Mouse (Mus musculus) gastrocnemius, postnatal 14 days (tissue): ENCODE results near the gene Rab33b. TPM values are rescaled to one million over a fixed set of nuclear protein-coding genes. Genes with fewer than 3 reads are reported as not detected.
"Not testable (repeated sequence)": the region's sequence is repeated elsewhere in the genome, so short reads cannot be mapped to it uniquely, and the experiment has no call there.

Source experiments
- DNase-seq: peaks from one replicate; pipeline ENCODE4 v3.0.0; 2021; ENCODE audit warnings: mixed read lengths
- intact Hi-C: fragments of 180-260 bp; cut with DNase I; formaldehyde crosslinking; loops from one replicate; pipeline ENCODE4 v1.15.1; 2025; ENCODE audit warnings: low total_unique reads
- long read RNA-seq, 2 experiments: library from polyadenylated mRNA; stranded (forward); transcript quantifications; one replicate each; pipeline ENCODE4 v2.0.0; 2021
- total RNA-seq, 2 experiments: library from RNA; stranded (reverse); gene quantifications; 2 replicates each; pipeline ENCODE4 v1.2.3; 2021

Gene Rab33b
- total RNA-seq = 1 to 10 TPM; 8.1 to 9.5 TPM
- long read RNA-seq, experiment 1, transcript Rab33b-201 (2 exons, 3,492 nt) = major isoform, 11 of 13 reads
- long read RNA-seq, experiment 1, partial matches to known transcripts = 0 of 13 reads
- long read RNA-seq, experiment 1, other reads (novel, unspliced or antisense) = 2 of 13 reads
- long read RNA-seq, experiment 2, transcript Rab33b-201 (2 exons, 3,492 nt) = major isoform, 12 of 14 reads
- long read RNA-seq, experiment 2, partial matches to known transcripts = 0 of 14 reads
- long read RNA-seq, experiment 2, other reads (novel, unspliced or antisense) = 2 of 14 reads

GRCm38 (mm10) chr3:51483741-51484359 is at the start of gene Rab33b:
Gene Rab33b (plus strand): TSS chr3:51483920.
- intact Hi-C loops = no loop called here

GRCm38 (mm10) chr3:51434364-51434763 is 49.4 kb upstream of the Rab33b start:
- DNase-seq, intact Hi-C loops: not testable (repeated sequence)

More at GRCm38 (mm10) chr3:51483741-51484359, at the start of gene Rab33b:
- DNase-seq = peak; percentile 98

GRCm38 (mm10) chr3:51434871-51435595 is 48.7 kb upstream of the Rab33b start:
- intact Hi-C loops = no loop called here
- DNase-seq = no peak

GRCm38 (mm10) chr3:51468530-51468929 is 15.2 kb upstream of the Rab33b start:
- intact Hi-C loops = no loop called here
- no peak for DNase-seq

- DNase-seq = no peak
- intact Hi-C loops = no loop called here
Observed at GRCm38 (mm10) chr3:51475706-51476105, 8.0 kb upstream of the Rab33b start.

- no peak for DNase-seq
- intact Hi-C loops = no loop called here
Observed at GRCm38 (mm10) chr3:51479893-51480292, 3.8 kb upstream of the Rab33b start.

GRCm38 (mm10) chr3:51481059-51481458 is 2.7 kb upstream of the Rab33b start:
- intact Hi-C loops = no loop called here
- DNase-seq = peak; percentile 25

GRCm38 (mm10) chr3:51481881-51482280 is 1.8 kb upstream of the Rab33b start:
- intact Hi-C loops = no loop called here
- DNase-seq = no peak

- intact Hi-C loops = no loop called here
- DNase-seq = no peak
Observed at GRCm38 (mm10) chr3:51482781-51483180, 939 bp upstream of the Rab33b start.

GRCm38 (mm10) chr3:51484370-51484769 is 650 bp downstream of the Rab33b start:
- intact Hi-C loops = no loop called here
- no peak for DNase-seq

GRCm38 (mm10) chr3:51485347-51485746 is 1.6 kb downstream of the Rab33b start:
- intact Hi-C loops = no loop called here
- DNase-seq = no peak

- DNase-seq = no peak
- intact Hi-C loops = no loop called here
Observed at GRCm38 (mm10) chr3:51486491-51487195, 2.9 kb downstream of the Rab33b start.

- intact Hi-C loops = no loop called here
- DNase-seq = no peak
Observed at GRCm38 (mm10) chr3:51490088-51490753, 6.5 kb downstream of the Rab33b start.

- DNase-seq = no peak
- intact Hi-C loops = no loop called here
Observed at GRCm38 (mm10) chr3:51493272-51493838, 9.6 kb downstream of the Rab33b start.

- intact Hi-C loops = no loop called here
- no peak for DNase-seq
Observed at GRCm38 (mm10) chr3:51494466-51494865, 10.7 kb downstream of the Rab33b start.

GRCm38 (mm10) chr3:51495646-51496045 is 11.9 kb downstream of the Rab33b start:
- intact Hi-C loops = no loop called here

GRCm38 (mm10) chr3:51497978-51498377 is 14.3 kb downstream of the Rab33b start:
- DNase-seq = no peak
- intact Hi-C loops = no loop called here

More at GRCm38 (mm10) chr3:51495646-51496045, 11.9 kb downstream of the Rab33b start:
- no peak for DNase-seq

GRCm38 (mm10) chr3:51498659-51499058 is 14.9 kb downstream of the Rab33b start:
- no peak for DNase-seq
- intact Hi-C loops = no loop called here

- intact Hi-C loops = no loop called here
- no peak for DNase-seq
Observed at GRCm38 (mm10) chr3:51499876-51500275, 16.2 kb downstream of the Rab33b start.
